Mouse (Mus musculus) heart, embryonic 14.5 days (tissue): ENCODE measurements around the gene Rnf141. TPM values are rescaled to one million over a fixed set of nuclear protein-coding genes. Genes with fewer than 3 reads are reported as not detected.
A peak's percentile ranks its signal among the peaks of the same experiment; 100 is the strongest.

Source experiments
- ATAC-seq: fragments of 200-750 bp; cut with Nextera tagmentation; 2 replicates; pipeline ENCODE4 v1.8.0; 2017; ENCODE audit warnings: low read depth, moderate TSS enrichment; ENCODE audit not compliant: insufficient number of reproducible peaks, insufficient read depth, low FRiP score
- H3K27ac ChIP-seq, 2 experiments: fragments of 200-500 bp in 1 of 2; fragments of 300-500 bp in 1 of 2; sonication (generic) in 1 of 2; replicated peaks in 1 of 2; 2 replicates each; pipeline ENCODE4 v1.5.1; 2012 to 2014; ENCODE audit warnings: low read depth in 2 of 2, low read length in 2 of 2, control low read depth in 1 of 2, mild to moderate bottlenecking in 1 of 2, mixed read lengths in 1 of 2; ENCODE audit not compliant: control insufficient read depth in 1 of 2, insufficient read depth in 1 of 2
- H3K27me3 ChIP-seq: fragments of 300-500 bp; sonication (generic); 2 replicates; pipeline ENCODE4 v1.6.1; 2014; ENCODE audit warnings: mild to moderate bottlenecking, low read length, control low read depth; ENCODE audit not compliant: control insufficient read depth, insufficient read depth
- H3K36me3 ChIP-seq: fragments of 300-500 bp; sonication (generic); 2 replicates; pipeline ENCODE4 v1.6.1; 2014; ENCODE audit warnings: mild to moderate bottlenecking, control low read depth, low read length, mixed read lengths; ENCODE audit not compliant: control insufficient read depth, insufficient read depth
- H3K4me1 ChIP-seq, 2 experiments: fragments of 200-500 bp in 1 of 2; fragments of 300-500 bp in 1 of 2; sonication (generic) in 1 of 2; 2 replicates each; pipeline ENCODE4 v1.6.1; 2012 to 2014; ENCODE audit warnings: low read length in 2 of 2, control low read depth in 1 of 2, mixed read lengths in 1 of 2; ENCODE audit not compliant: control insufficient read depth in 2 of 2, insufficient read depth in 2 of 2
- H3K4me2 ChIP-seq: fragments of 300-500 bp; sonication (generic); 2 replicates; pipeline ENCODE4 v1.6.1; 2014; ENCODE audit warnings: mild to moderate bottlenecking, low read length
- H3K4me3 ChIP-seq, 2 experiments: fragments of 200-500 bp in 1 of 2; fragments of 300-500 bp in 1 of 2; sonication (generic) in 1 of 2; 2 replicates each; pipeline ENCODE4 v1.5.1; 2012 to 2014; ENCODE audit warnings: low read length in 2 of 2, mild to moderate bottlenecking in 2 of 2, control low read depth in 1 of 2, low read depth in 1 of 2, moderate library complexity in 1 of 2; ENCODE audit not compliant: control insufficient read depth in 1 of 2, insufficient read depth in 1 of 2
- H3K9ac ChIP-seq: fragments of 300-500 bp; sonication (generic); 2 replicates; pipeline ENCODE4 v1.6.1; 2014; ENCODE audit warnings: mild to moderate bottlenecking, low read length
- H3K9me3 ChIP-seq: fragments of 300-500 bp; sonication (generic); 2 replicates; pipeline ENCODE4 v1.6.1; 2016; ENCODE audit warnings: low read length, control low read depth; ENCODE audit not compliant: control insufficient read depth
- WGBS: fragments of 180-500 bp; shearing (Covaris S2); extraction: QIAGEN DNeasy Blood & Tissue Kit; methylation state at CpG from one replicate; pipeline ENCODE4 v1.1.7; 2014; 5-methylcytosine and 5-hydroxymethylcytosine counted together
- polyA plus RNA-seq: library from polyadenylated mRNA; unstranded; fragments of >200 nt; fragmentation: Nextera tagmentation; extraction: Ambion mirVana; gene quantifications from 2 replicates; pipeline ENCODE4 v1.2.1, GENCODE M21; 2014

Gene Rnf141
- polyA plus RNA-seq, 1 experiment from 2014 or later, result 40.2 TPM

DNA sequence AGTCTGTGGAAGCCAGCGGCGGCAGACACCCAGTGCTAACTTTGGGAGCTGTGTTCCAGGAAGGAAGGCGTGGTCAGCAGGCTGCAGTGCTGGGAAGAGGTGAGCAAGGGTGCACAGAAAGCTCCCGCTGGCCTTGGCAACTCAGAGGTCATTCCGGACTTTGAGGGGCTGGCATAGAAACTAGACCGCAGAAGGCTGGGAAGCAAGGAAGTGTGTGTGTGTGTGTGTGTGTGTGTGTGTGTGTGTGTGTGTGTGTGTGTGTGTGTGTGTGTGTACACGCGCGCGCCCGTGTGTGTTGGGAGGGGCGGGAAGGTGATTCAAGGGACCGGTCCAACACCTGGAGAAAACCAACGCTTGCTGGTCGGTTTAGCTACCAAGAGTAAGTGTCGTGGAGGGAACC, 76.3 kb downstream of the Rnf141 start, which contains the start of gene Ampd3:
Ampd3 (plus strand) TSS at position 206 of the 400 bp plus-strand sequence.
- peak within 1 kb of the TSS; percentile 86 for H3K9ac ChIP-seq
- peaks cover 12 to 26% of the 10 kb centered on the region in 2 experiments for H3K4me1 ChIP-seq
- peak within 1 kb of the TSS; percentile 96 for H3K4me2 ChIP-seq
- H3K27me3 ChIP-seq, result no peaks in the 10 kb centered on the region; the same call in 1 of the 2 replicates
- no peaks in the 10 kb centered on the region for H3K36me3 ChIP-seq
- H3K27ac ChIP-seq, result no peak within 1 kb of the TSS; a peak in 2 of 4 replicates
- no peaks in the 10 kb centered on the region for H3K9me3 ChIP-seq
- H3K4me3 ChIP-seq, result peak within 1 kb of the TSS; percentile 61 to 71
- WGBS, result 16% methylated on average over 16 of the region's 16 CpGs
- ATAC-seq, result no peak; the same call in 1 of the 2 replicates

DNA sequence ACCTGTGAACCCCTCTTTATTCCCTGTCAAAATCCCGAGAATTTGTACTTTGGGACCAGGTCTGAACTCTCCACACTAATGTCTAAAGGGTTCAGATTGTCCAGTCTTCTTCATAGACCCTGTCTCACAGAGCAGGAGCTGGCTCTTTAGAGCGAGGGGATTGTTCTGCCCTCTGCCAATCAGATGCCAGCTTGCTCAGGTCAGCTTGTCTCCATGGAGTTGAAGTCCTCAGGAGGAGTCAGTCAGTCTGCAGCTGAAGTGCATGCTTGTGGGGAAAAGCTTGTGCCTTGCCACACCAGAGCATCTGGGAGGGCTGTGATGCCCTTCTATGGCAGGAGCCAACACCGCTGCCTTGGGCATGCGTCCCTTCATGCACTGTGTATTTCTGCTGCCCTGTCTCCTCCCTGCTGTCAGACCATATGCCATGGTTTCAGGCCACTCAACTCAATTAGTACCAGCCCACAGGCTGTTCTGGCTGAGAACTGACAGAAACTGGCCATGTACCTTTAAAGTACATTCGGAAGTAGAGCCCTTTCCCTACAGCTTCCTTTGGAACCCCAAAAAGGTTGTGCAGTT, 81.6 kb downstream of the Rnf141 start:
- WGBS, result 74% methylated on average over 5 of the region's 5 CpGs
- no peaks in the 10 kb centered on the region for H3K27me3 ChIP-seq
- no peak for ATAC-seq
- H3K9ac ChIP-seq, result no peak overlapping the region
- H3K27ac ChIP-seq, result no peak overlapping the region
- no peak overlapping the region for H3K4me2 ChIP-seq
- H3K4me3 ChIP-seq, result no peak overlapping the region
- H3K9me3 ChIP-seq, result no peaks in the 10 kb centered on the region
- peaks cover 0 to 2% of the 10 kb centered on the region in 2 experiments; a peak in 2 of 4 replicates for H3K4me1 ChIP-seq
- H3K36me3 ChIP-seq, result no peaks in the 10 kb centered on the region

DNA sequence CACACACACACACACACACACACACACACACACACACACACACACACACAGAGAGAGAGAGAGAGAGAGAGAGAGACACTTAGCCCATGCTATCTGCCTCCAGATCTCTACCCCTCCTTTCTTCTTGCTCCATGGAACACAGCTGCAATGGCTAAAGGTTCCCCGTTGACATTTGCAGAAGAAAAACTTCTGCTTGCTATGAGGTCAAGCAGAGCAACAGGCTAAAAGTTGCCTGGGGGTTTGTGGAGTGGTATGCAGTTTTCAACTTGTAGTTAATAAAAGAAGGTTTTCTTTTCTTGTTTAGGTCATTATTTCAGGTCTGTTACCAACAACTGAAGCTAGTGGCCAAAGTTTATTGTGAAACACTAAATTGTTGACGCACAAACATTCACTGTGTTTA, 87.8 kb downstream of the Rnf141 start:
- no peak for ATAC-seq
- no peaks in the 10 kb centered on the region for H3K27me3 ChIP-seq
- H3K4me2 ChIP-seq, result no peak overlapping the region
- no peaks in the 10 kb centered on the region for H3K9me3 ChIP-seq
- H3K4me1 ChIP-seq, result no peaks in the 10 kb centered on the region
- no peak overlapping the region for H3K9ac ChIP-seq
- no peak overlapping the region for H3K27ac ChIP-seq
- 58% methylated on average over 2 of the region's 2 CpGs for WGBS
- H3K4me3 ChIP-seq, result no peak overlapping the region
- no peaks in the 10 kb centered on the region for H3K36me3 ChIP-seq

DNA sequence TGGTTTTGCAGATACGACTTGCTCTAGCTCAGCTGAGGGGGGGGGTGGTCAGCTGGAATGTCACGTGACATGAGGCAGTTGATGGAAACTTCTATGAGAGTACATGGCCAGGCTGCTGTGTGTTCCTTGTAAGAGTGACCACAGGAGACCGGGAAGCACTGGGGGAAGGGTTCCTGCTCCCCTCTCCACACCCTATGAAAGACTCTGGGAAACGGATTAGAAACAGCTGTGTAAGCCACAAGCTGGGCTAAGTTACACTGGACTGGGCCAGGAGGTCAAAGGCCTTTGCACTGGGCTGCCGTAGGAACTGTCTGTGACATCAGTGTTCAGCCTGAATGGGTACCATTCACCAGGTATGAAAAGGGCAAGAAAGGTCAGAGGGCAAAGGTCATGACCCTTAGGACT, 90.3 kb downstream of the Rnf141 start:
- H3K4me3 ChIP-seq, result no peak overlapping the region
- no peak overlapping the region for H3K4me2 ChIP-seq
- no peaks in the 10 kb centered on the region for H3K27me3 ChIP-seq
- no peak overlapping the region for H3K27ac ChIP-seq
- H3K9ac ChIP-seq, result no peak overlapping the region
- H3K4me1 ChIP-seq, result no peaks in the 10 kb centered on the region
- ATAC-seq, result no peak
- H3K36me3 ChIP-seq, result no peaks in the 10 kb centered on the region
- WGBS, result 56% methylated on average over 5 of the region's 5 CpGs
- H3K9me3 ChIP-seq, result no peaks in the 10 kb centered on the region

DNA sequence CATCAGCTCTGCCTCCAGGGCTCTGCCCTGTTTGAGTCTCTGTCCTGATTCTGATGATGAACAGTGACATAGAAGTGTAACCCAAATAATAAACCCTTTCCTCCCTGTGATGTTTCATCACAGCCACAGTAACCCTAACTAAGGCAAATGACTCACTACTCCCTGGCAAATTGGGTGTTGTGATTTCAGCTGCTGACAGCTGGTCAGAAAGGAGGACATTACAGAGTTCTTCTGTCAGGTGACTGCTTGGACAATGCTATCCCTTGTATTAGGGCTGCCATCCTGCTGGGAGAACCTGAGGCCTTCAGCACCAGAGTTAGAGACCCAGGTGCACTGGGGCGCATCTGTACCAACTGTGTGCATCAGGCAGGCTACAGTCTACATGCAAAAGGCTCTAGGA, 90.9 kb downstream of the Rnf141 start:
- ATAC-seq, result no peak
- Histone ChIP-seq H3K4me2 (no peak overlapping the region), H3K27me3 (no peaks in the 10 kb centered on the region), H3K4me1 (no peaks in the 10 kb centered on the region), H3K27ac (no peak overlapping the region), H3K36me3 (no peaks in the 10 kb centered on the region), H3K9me3 (no peaks in the 10 kb centered on the region), H3K4me3 (no peak overlapping the region), H3K9ac (no peak overlapping the region)
- WGBS, result 100% methylated on average over 1 of the region's 1 CpGs

DNA sequence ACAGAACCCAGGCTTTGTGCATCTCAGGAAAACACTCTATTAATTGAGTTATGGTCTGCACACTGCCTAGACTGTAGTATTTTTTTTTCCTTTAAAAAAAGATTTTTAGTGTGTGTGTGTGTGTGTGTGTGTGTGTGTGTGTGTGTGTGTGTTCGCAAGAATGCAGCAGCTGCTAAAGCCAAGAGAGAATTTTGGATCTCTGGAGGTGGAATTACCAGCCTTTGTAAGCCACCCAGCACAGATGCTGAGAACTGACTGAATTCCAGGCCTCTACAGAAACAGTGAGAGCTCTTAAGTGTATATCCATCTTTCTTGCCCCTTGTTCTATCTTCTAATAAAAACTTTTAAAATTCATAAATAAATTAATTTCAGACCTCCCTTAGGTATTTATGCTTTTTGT, 92.6 kb downstream of the Rnf141 start:
- Histone ChIP-seq H3K4me1 (no peaks in the 10 kb centered on the region), H3K27me3 (no peaks in the 10 kb centered on the region), H3K27ac (no peak overlapping the region), H3K4me2 (no peak overlapping the region), H3K4me3 (no peak overlapping the region), H3K9me3 (no peaks in the 10 kb centered on the region), H3K36me3 (no peaks in the 10 kb centered on the region), H3K9ac (no peak overlapping the region)
- WGBS, result 100% methylated on average over 1 of the region's 1 CpGs
- ATAC-seq, result no peak

DNA sequence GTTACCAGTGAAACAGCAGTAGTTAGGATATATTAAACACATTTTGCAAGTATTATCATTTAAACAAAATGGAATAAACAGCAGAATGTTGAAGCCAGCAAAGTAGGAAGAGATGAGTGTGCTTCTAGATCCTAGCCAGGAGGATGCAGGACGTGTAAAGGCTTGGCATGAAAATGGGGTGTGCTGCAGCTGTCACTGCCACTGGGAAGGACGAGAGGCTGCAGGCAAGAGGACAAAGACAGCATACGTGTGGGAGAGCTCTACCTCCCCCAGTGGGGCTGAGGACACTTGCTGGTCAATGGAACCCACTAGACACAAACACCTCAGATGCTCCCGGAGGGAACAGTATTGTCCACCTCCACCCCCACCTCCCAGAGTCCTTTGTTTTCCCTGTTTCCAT, 93.4 kb downstream of the Rnf141 start:
- no peaks in the 10 kb centered on the region; the same call in 1 of the 2 replicates for H3K27me3 ChIP-seq
- H3K4me2 ChIP-seq, result no peak overlapping the region
- H3K9me3 ChIP-seq, result no peaks in the 10 kb centered on the region
- 59% methylated on average over 4 of the region's 4 CpGs for whole genome bisulfite sequencing
- no peak overlapping the region for H3K4me3 ChIP-seq
- H3K9ac ChIP-seq, result no peak overlapping the region
- ATAC-seq, result no peak
- no peak overlapping the region for H3K27ac ChIP-seq
- no peaks in the 10 kb centered on the region for H3K4me1 ChIP-seq
- H3K36me3 ChIP-seq, result no peaks in the 10 kb centered on the region
